Mouse (Mus musculus): ENCODE measurements at regions not wholly inside any gene's neighbourhood (a gene's known extent, or its start where the extent isn't known, plus 50 kb on each side); places are given as distances from the start of the nearest gene placed in this dataset.

DNA sequence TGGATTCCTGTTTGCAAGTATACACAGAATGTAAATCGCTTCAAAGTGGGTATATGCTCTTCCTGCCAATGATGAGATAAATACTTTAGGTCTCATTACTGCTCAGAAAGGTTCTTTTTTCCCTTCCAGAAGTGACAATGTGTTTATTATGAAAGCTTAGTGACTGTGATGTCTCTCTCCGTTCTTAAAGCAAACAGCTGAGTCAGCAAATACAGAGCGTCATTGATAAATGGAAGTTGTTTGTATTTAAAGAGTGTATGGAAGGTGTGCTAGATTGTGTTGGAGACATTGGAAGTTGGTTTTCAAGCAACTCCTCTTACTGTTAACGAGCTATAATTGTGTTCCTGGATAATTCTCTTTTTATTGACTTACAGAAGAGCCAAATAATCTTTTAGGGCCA lies 408.0 kb downstream of the Prr30 start:
- no peak for DNase-seq (ENCODE audit: low read depth, low spot score)

DNA sequence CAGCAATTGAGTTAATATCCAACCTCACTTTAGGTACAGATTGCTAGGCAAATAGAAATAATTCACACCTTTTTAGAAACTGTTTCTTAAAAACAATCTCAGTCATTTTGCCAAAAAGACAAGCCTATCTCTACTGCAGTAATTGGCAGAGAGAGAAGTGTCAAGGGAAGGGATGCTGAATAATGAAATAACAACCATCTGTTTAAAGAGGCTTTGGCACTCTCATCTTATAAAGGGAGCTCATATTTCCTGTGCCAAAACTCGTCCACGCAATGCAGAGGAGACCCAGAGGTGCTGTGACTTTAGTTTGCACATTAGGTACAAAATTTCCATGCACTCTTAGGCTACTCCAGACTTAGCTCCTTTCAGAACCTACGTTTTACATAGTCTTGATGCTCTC lies 418.2 kb downstream of the Prr30 start:
- no peak for DNase-seq (ENCODE audit: low read depth, low spot score)

DNA sequence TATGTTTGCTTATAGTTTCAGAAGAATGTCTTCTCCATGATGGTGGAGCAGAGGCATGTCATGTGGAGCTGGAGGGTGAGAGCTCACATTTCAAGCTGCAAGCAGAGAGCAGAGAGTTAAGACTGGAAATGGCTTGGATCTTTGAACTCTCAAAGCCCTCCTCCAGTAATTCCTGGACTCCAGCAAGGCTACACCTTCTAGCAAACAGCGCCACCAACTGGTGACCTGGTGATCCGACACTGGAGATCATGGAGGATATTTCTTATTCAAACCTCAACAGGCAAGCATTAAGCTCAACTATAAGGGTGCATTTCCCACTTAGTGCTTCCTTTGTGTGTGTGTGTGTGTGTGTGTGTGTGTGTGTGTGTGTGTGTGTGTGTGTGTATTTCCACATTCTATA lies 446.2 kb downstream of the Prr30 start:
- DNase-seq (ENCODE audit: low read depth, low spot score): no peak

DNA sequence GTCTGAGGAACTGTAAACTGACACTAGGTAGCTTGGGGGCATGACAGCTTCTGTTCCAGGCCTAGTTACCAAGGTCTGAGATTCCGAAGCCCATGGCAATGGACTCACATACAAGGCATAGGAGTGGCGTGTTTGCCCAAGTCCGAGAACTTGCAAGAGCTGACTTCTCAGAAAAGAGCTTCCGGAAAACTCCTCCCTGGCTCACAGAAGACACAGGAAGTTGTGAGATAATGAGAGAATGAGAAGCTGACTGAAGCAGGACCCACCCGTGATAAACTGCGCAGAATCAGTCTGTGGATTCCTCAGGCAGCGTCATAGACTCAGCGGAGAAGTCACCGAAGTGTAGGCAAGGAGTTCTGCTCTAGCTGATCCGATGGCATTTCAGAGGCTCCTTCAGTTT lies 447.4 kb downstream of the Prr30 start:
- no peak for DNase-seq (ENCODE audit: low read depth, low spot score)

DNA sequence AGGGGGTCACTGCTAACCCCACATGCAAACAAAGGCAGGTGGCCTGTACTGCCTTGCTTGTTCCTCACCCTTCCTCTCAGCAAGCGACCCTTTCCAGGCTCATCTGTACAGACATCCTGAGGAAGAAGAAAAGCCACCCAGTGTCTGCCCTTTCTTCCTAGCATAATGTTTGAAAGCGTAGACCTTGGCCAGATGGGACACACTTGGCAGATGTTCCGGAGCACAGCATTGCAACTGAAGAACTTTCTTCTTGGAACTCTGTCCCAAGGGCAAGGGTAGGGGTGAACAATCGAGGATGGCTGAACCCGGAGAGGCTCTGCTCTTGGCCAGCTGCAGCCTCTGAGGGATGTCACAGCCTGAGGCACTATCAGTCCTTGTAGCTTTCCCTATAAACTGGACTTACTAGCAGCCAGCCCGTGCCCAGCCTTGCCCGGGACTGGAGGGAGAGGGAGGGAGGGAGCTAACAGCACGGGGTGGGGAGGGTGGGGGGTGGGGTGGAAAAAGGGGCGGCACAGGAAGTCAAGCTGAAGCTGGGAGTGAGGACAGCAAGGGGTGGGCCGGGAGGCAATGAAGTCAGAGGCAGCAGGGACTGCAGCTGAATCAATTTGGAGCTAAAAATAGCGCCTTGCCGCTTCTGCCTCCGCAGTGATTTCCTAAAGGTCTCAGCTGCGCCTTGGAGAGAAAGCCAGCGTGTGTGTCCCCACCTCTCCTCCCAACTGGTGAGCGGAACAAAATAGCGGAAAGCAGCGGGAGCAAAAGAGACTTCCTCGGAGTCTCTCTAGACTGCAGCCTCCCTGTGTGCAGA lies 450.2 kb downstream of the Prr30 start:
- peak; percentile 72 for DNase-seq (ENCODE audit: low read depth, low spot score)

DNA sequence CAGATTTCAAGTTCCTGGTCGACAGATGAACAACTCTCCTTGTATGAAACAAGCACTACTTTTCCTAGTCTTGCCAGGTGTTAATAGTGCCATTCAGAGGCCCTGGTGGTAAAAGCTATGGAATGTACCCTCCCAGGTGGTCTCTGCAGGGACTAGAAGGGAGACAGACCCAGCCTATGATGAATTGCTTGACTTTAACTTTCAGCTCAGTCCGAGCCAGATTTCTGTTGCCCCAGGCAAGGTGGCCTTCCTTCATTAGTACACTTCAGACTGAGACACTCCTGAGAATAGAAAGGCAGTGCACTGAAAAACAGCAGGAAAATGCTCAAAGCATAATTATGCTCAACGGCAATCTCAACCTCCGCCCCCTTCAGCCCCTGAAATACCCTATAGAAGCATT lies 450.8 kb upstream of the Klf12 start:
- no peak for DNase-seq (ENCODE audit: low read depth, low spot score)

DNA sequence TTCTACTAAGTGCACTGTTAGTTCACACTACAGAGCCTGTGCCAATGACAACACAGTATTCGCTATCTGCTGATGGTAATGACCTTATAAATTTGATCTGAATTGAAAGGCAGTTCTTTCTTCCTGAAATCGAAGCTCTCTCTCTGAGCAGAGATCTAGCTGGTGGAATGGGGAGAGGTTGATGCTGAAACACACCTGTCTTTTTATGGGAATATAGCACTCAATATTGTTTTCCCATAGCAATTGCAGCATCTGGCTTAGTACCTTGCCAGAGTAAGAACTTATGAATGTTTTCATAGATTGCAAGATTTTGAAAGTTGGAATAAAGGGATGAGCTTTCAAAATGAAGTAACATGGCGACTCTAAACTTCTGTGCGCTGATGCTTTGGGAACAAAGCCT lies 444.0 kb upstream of the Klf12 start:
- DNase-seq (ENCODE audit: low read depth, low spot score): no peak

DNA sequence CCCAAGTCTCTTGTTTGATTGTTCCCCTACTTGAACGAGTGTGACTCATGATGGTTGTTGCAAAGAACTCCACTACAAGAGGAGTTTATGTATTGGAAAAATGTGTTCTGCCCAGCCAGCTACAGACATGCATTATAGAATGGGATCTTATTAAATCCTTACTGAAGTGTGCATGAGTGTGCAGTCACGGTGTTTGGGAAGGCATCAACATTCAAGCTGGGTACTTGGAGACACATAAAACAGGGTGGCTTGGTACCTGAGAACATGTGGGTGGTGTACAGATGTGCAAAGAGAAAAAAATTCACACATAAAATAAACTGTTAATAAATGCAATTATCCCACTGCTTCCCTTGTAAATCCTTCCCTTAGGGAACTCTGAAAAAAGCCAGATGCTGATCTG lies 443.2 kb upstream of the Klf12 start:
- no peak for DNase-seq (ENCODE audit: low read depth, low spot score)

DNA sequence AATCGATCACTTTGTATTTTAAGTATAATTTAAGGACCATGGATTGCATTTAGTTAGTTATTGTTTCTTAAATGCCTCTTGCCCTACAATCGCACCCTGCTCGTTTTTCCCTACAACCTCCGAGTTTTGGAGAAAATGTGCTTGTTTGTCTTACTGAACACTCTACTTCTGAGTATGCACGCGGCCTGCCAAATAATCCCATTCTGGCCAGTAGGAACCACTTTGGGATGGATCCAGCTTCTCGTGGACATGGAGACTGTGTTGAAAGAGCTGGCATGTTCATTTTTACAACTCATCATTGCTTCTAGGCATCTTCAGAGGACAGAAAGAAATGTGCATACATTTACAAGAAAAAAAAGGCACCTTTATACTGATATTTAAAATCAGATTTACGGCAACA lies 440.5 kb upstream of the Klf12 start:
- peak; percentile 54 for DNase-seq (ENCODE audit: low read depth, low spot score)

DNA sequence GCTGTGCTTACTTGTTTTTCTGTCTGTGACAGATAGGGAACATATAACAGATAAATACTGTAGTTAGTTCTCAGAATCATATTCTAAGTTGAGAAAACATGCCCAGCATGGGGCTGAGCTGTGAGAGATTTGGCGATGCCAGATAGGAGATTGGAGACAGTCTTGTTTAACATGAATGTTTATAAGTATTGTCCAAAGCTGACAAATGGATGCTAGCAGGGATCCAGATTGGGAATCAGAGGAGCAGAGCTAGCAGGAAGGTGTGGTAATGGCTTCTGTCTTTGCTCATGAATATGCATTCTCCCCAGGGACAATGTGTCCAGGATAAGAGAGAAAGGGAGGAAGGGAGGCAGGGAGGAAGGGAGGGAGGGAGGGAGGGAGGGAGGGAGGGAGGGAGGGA lies 436.2 kb upstream of the Klf12 start:
- DNase-seq (ENCODE audit: low read depth, low spot score): no peak

DNA sequence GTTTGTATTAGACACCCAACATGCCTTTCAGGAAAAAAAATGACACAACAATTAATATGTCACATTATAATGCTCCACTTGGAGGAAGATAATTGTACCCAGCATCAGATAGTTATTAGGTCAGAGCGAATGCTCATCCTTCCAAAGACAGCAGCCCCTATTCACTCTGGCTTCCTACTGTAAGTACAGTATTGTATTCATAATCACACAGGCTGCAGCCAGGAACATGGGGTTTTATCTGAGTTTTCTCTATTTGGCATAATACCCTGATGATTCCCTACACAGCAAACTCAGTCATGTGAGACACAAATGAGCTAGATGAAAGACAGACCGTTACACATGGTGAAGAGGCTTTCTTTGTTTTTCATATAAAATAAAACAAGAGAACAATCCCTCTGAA lies 430.5 kb upstream of the Klf12 start:
- no peak for DNase-seq (ENCODE audit: low read depth, low spot score)

DNA sequence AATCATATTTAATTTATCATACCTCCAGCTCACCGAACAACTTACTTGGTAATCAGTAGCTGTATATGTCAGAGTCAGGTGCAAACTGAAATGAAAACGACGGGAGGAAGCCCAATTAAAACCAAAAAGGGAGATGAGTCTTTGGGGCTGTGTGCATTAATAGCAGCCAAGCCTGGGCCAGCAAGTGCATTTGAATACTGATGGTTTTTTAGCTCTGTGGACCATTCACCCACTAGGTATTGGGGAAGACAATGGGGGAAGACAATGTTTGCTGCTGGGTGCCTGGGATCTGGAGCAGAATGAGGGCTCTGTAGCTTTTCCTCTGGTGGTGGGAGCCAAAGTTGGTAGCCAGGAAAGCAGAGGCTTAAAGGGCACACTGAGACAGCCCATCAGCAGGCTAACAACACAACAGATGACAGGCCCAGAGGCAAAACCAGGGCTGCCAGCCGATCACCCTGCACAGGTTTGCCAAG lies 429.6 kb upstream of the Klf12 start:
- DNase-seq (ENCODE audit: low read depth, low spot score): no peak

DNA sequence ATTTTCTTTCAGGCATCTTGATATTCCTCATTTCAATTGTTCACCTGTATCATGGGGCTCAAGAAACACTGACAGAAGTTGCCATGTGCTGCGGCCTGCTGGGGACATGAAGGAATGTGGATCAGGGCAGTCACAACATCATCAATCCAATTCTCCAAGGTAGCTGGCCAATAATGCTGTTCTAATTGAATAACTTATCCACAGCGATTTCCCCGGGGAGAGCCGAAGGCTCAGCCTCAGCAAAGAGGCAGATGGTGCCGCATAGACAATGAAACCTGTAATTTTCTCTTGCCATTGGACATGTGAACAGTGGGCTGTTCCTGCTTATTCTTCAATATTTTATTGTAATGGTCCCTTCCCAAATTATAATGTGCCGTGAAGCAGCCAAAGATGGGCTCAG lies 429.1 kb upstream of the Klf12 start:
- no peak for DNase-seq (ENCODE audit: low read depth, low spot score)

DNA sequence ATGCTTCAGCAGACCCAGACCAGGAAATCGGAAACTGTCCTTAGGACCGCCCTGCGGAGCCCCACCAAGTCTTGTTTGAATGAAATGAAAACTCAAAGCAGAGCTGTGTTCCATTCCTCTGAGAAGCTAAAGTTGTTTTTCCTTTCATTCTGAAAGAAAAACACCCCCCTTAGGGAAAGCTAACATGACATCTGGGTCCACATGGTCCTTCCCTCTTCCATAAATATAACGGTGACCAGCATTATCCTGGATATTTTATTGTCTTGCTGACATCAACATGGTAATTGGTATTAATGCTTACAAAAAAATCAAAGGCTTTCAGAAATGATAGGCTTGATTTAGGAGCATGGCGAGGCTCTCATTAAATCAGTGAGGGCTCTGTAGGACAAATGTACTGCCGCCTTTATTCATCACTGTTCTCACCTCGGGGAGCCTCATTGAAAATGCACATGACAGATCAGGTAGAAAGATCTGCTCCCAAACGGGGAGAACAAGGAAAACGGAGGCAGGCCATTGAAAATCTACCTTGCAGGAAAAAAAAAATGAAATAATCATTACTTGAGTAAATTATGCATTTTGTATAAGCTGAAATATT lies 381.0 kb upstream of the Klf12 start:
- no peak for DNase-seq (ENCODE audit: low read depth, low spot score)

DNA sequence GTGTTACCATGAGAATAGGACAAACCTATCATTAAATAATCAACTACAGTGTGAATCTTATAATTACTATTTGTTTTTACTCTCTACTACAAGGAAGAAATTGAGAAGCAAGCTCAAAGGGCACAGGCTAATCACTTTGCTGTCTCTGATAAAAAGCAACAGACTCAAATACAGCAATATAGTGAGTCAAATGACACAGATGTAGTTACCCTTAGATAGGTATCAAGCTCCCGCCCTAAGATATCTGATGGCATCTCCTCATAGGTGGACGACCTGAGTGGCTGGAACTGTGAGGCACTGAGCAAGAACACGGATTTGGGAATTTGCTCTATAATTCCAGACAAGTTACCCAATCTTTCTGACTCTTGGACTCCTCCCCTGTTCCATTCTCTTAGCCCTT lies 379.7 kb upstream of the Klf12 start:
- no peak for DNase-seq (ENCODE audit: low read depth, low spot score)

DNA sequence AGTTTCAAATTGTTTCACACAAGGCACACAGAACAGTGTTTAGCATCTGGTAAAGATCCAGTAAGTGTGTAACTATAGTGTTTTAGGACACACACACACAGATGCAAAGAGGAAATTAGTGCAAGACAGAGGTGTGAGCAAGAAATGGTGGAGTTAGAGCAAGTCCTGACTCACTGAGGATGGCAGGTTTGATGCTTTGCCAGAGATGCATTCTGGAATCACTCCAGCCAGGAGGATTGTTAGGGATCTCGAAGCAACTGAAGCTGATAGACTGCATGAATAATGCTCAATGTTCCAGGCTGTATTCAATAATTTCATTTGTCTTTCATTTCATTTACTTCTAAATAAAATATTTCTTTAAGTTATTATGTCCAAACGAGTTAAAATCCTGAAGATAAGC lies 357.6 kb upstream of the Klf12 start:
- DNase-seq (ENCODE audit: low read depth, low spot score): no peak

DNA sequence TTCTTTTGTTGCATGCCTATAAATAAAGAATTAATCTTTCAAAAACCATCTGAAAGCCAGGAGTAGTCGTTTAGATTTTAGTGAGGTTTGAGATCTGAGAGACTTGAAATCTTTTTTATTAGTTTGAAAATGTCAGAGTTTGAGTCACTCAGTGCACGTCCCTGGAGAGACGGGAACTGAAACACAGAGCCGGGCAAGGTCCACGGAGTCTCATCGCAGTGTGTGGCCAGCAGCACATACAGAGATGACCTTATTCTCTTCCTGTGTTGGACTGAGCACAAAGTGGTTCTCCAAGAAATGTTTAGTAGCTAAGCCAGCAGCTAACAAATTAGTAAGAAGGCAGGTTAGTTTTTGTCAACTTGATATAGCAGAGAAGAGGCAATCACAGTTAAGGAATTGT lies 350.0 kb upstream of the Klf12 start:
- no peak for DNase-seq (ENCODE audit: low read depth, low spot score)

DNA sequence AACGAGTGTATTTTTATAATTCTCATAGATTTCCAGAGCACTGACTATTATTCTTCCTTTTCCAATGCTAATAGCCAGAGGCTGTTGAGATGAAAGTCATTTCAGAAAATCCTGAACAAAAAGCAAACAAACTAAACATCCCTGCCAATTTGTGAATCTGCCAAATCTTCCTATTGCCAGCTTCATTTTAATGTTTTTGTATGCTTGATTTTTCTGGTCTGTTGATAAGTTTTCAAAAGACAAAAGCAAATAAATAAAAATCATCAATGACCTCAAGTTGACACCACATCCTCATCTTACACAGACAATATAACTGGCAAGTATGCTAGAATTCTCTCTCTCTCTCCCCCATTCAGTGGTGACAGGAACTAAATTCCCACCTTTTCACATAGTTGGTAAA lies 347.2 kb upstream of the Klf12 start:
- no peak for DNase-seq (ENCODE audit: low read depth, low spot score)

DNA sequence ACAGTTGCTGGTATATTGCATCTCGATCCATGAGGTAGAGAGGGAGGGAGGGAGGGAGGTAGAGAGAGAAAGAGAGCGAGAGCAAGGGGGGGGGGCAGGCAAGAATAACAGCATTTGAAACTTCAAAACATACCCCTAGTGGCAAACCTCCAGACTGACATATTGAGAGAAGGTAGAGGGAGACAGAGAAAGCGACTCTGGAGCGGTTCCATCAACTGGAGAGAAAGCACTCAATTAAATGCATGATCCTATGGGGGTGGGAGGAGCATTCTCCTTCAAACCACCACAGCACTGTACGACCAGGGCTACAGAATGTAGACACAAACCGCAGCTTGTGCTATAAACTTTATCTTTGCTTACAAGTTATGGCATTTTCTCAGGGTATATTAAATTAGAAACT lies 345.7 kb upstream of the Klf12 start:
- DNase-seq (ENCODE audit: low read depth, low spot score): no peak

DNA sequence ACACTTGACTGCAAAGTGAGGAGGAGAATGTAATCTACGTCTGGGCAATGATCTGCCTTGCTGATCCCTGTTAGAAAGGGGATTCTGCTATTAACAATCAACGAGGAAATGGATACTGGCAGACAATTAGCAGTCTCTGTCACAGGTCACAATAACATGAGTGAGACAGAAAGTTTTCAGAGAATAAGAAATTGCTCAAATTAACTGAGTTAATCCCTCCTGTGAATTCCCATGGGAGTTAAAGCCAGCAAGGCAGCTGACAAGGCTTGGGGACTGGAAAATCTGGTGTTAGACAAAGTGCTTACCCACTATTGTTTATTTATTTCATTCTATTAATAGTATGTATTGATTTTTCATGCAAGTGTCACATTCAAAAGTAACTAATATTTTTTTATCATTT lies 343.0 kb upstream of the Klf12 start:
- DNase-seq (ENCODE audit: low read depth, low spot score): no peak

DNA sequence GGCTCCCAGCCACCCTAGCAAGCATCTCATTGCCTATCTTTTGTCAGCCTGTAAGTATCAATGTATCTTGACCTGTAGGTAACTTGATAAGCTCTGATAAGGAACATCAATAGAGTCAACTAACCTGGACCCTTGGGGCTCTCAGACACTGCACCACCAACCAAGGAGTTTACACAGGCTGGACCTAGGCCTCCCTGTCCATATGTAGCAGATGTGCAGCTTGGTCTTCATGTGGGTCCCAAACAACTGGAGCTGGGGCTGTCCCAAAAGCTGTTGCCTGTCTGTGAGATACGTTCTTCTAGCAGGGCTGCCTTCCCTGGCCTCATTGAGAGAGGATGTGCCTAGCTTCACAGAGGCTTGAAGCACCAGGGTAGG lies 335.2 kb upstream of the Klf12 start:
- DNase-seq (ENCODE audit: low read depth, low spot score): no peak

DNA sequence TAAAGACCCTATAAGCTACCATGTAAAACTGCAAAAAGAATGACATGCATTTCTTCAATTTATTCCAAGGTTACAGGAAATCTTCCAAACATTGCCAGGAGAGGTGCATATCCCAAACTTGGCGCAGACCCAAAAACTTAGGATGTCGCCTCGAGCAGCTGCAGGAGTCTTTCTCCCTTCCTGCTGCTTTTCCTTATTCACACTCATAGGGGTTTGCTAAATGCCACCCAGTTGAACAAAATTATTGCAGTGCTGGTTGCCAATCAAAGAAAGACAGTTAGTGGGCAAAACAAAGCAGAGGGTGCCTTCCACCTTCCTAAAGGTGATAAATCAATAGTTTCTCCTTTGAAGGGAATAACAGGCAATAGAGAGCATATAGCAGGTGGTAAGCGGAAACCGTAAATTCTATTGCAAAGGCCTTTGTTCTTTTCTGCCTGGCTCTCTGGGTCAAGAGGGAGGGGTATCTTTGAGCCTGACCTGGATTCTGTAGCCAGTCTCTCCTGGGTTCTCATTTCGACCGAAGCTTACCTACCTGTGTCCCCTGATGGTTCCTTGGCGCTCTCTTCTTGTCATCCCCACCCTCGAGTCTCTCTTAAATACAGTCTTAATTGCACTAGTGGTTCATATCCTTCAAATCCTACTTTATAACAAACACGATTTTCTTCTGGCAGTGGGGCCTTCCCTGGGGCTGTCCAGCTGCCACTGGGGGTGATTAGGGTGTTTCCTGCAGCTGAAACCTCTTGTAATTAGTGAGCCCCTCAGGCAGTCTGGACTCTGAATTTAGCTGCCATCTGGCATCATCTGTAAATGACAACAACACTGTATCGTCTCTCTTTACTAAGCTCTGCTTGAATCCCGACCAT lies 334.5 kb upstream of the Klf12 start:
- no peak for DNase-seq (ENCODE audit: low read depth, low spot score)

All from skeletal muscle tissue, adult 2 months (tissue).